ENCODE assay signal across 14 mouse cellular contexts in the genomic region with DNA sequence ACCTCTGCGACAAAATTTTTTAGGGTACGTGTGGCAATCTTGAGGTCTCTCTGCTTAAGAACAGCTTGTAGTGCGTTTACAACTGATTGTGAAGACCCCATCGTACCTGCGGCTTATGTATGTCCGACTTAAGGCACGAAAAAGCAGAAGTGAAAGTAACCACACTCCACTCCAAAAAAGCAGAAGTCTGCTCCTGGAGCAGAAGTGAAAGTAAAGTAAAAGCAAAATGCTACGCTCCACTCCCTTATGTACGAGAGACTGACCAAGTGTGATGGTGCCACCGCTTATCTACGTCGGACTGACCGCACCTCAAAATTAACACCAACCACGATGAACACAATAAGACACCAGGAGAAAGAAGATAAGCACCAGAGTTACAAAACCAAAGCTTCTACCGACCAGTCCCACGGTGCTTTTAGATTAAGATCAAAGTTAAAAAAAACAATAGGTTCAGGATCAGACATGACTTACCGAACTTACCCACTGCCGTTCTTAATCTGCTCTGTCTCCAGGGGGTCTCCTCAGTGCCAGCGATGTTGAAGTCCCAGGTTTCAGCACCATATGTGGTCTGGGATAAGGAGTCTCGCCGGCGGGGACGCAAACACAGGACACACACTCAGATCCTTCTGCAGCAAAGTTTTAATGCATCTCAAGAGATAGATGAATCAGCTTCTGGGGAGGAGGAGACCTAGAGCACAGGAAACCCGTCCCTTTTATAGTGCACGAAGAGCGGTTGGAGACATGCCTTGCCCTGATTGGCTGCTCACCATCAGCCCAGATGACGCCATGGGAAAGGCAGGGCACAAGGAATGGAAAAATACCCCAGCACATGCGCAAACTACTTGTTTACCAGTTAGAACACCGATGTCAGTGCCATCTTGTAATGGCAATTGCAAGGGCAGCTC. TPM values are rescaled to one million over a fixed set of nuclear protein-coding genes. Genes with fewer than 3 reads are reported as not detected.
DNase-seq lines count a peak whose midpoint lies in the region; TF ChIP-seq lines count a peak whose summit lies in the region.
"Had no signal": no experiment of that assay in that cellular context is flagged by ENCODE, and none has a peak within 500 bp of the region (broad histone marks: within the 10 kb centered on the region; RNA-seq: fewer than 3 reads in every experiment).

No protein-coding gene starts in this region.

- H3K79me2 ChIP-seq in MEL (ENCODE audit: control insufficient read depth, insufficient read depth, low read length, poor library complexity) = no peaks in the 10 kb centered on the region

- TF ChIP-seq EP300 in MEL (IDR thresholded peaks at IDR 0.05; ENCODE audit: low read depth in 1 of 2, low read length in 2 of 2) = peak in 1 of 2 experiments; percentile 47; a peak in 2 of 4 replicates

- no peaks in the 10 kb centered on the region for H3K9me3 ChIP-seq in MEL (replicated peaks; ENCODE audit: insufficient read depth, low read length)

- no peak for TF ChIP-seq CTCF in thymus, adult 2 months (IDR thresholded peaks at IDR 0.05; ENCODE audit: borderline replicate concordance, control insufficient read depth, extremely low read depth, insufficient read depth, low read length, poor library complexity)
- no peak for TF ChIP-seq CTCF in MEL (IDR thresholded peaks at IDR 0.05 in 2 of 3, conservative IDR thresholded peaks at IDR 0.05 in 1 of 3; ENCODE audit: control insufficient read depth in 1 of 3, insufficient read depth in 1 of 3, low read depth in 2 of 3, low read length in 3 of 3, poor library complexity in 1 of 3, severe bottlenecking in 1 of 3)
- no peak for TF ChIP-seq CTCF in cerebellum, adult 2 months (IDR thresholded peaks at IDR 0.05; ENCODE audit: borderline replicate concordance, insufficient read depth, low read depth, low read length)

- DNase-seq in thymus, adult 2 months = no peak
- no peak for DNase-seq in thymus, postnatal 25 days
- DNase-seq in MEL (ENCODE audit: low read depth, low spot score) = peak; percentile 91
- peak; percentile 62 for DNase-seq in induced T-regulatory cell, adult 2 months (ENCODE audit: low read depth)
- no peak for DNase-seq in cerebellum, adult 2 months
- DNase-seq in kidney, postnatal 36 days = no peak
- DNase-seq in gastrocnemius, postnatal 14 days = no peak
- DNase-seq: cerebellum, postnatal 36 days; kidney, adult 9 months had no signal

- TF ChIP-seq RAD21 in MEL (IDR thresholded peaks at IDR 0.05; ENCODE audit: low read depth, low read length) = no peak

- no peaks in the 10 kb centered on the region for H3K4me1 ChIP-seq in thymus, adult 2 months (replicated peaks; ENCODE audit: control insufficient read depth, insufficient read depth, low read length)
- no peaks in the 10 kb centered on the region for H3K4me1 ChIP-seq in MEL (ENCODE audit: control insufficient read depth in 1 of 2, insufficient read depth in 2 of 2, low read length in 2 of 2)
- no peaks in the 10 kb centered on the region for H3K4me1 ChIP-seq in cerebellum, adult 2 months (ENCODE audit: control insufficient read depth, insufficient read depth, low read length)
- H3K4me1 ChIP-seq: embryonic facial prominence, embryonic 13.5 days; heart, embryonic 15.5 days had no signal

- intact Hi-C loops in gastrocnemius, postnatal 14 days (cut with DNase I; ENCODE audit: low total_unique reads) = no loop called here

- no peaks in the 10 kb centered on the region for H3K27me3 ChIP-seq in thymus, adult 2 months (ENCODE audit: control insufficient read depth, insufficient read depth, low read length)
- no peaks in the 10 kb centered on the region for H3K27me3 ChIP-seq in MEL (ENCODE audit: control insufficient read depth in 1 of 2, insufficient read depth in 2 of 2, low read length in 2 of 2)
- no peaks in the 10 kb centered on the region for H3K27me3 ChIP-seq in cerebellum, adult 2 months (ENCODE audit: control insufficient read depth, insufficient read depth, low read length)
- H3K27me3 ChIP-seq: embryonic facial prominence, embryonic 13.5 days; heart, embryonic 15.5 days had no signal

- peak overlapping the region; percentile 77 for H3K27ac ChIP-seq in thymus, adult 2 months (ENCODE audit: control insufficient read depth, insufficient read depth, low read length)
- peak overlapping the region; percentile 77 for H3K27ac ChIP-seq in MEL (ENCODE audit: control insufficient read depth, low read depth, low read length)
- no peak overlapping the region for H3K27ac ChIP-seq in cerebellum, adult 2 months (ENCODE audit: insufficient read depth, low read length)
- H3K27ac ChIP-seq: embryonic facial prominence, embryonic 13.5 days; heart, embryonic 15.5 days; layer of hippocampus, adult 2 months had no signal

- TF ChIP-seq POLR2A in thymus, adult 2 months (IDR thresholded peaks at IDR 0.05; ENCODE audit: control insufficient read depth, extremely low read depth, insufficient read depth, low read length, poor library complexity) = no peak
- TF ChIP-seq POLR2A in MEL (IDR thresholded peaks at IDR 0.05; ENCODE audit: control insufficient read depth in 1 of 2, insufficient read depth in 1 of 2, low read depth in 1 of 2, low read length in 2 of 2, poor library complexity in 1 of 2) = no peak
- no peak for TF ChIP-seq POLR2A in cerebellum, adult 2 months (IDR thresholded peaks at IDR 0.05; ENCODE audit: borderline replicate concordance, insufficient read depth, low read length)

- peak overlapping the region; percentile 55 for H3K4me3 ChIP-seq in thymus, adult 2 months (ENCODE audit: control insufficient read depth, insufficient read depth, low read length)
- H3K4me3 ChIP-seq in MEL (ENCODE audit: control insufficient read depth in 1 of 2, insufficient read depth in 1 of 2, low read depth in 2 of 2, low read length in 2 of 2) = peak overlapping the region; percentile 77 to 82
- no peak overlapping the region for H3K4me3 ChIP-seq in cerebellum, adult 2 months (replicated peaks; ENCODE audit: insufficient read depth, low read depth, low read length)
- H3K4me3 ChIP-seq: embryonic facial prominence, embryonic 13.5 days; heart, embryonic 15.5 days; layer of hippocampus, adult 2 months had no signal

- H3K36me3 ChIP-seq in thymus, adult 2 months (ENCODE audit: control insufficient read depth, insufficient read depth, low read length) = no peaks in the 10 kb centered on the region
- H3K36me3 ChIP-seq in MEL (ENCODE audit: control insufficient read depth in 1 of 2, insufficient read depth in 2 of 2, low read length in 2 of 2) = no peaks in the 10 kb centered on the region
- H3K36me3 ChIP-seq: embryonic facial prominence, embryonic 13.5 days; heart, embryonic 15.5 days had no signal

- WGBS in thymus, adult 2 months = 34% methylated on average over 29 of the region's 29 CpGs
- WGBS in cerebellum, adult 2 months = 89% methylated on average over 29 of the region's 29 CpGs

- H3K9ac ChIP-seq in MEL (ENCODE audit: control insufficient read depth, low read depth, low read length, poor library complexity, severe bottlenecking) = peak overlapping the region; percentile 51; the same call in 1 of the 2 replicates
- H3K9ac ChIP-seq: embryonic facial prominence, embryonic 13.5 days; heart, embryonic 15.5 days had no signal

TF ChIP-seq in MEL, 35 proteins besides CTCF, POLR2A, EP300 and RAD21:
- TF ChIP-seq ETS1 (IDR thresholded peaks at IDR 0.05; ENCODE audit: low read depth, low read length) = peak; percentile 81
- TF ChIP-seq MXI1 (IDR thresholded peaks at IDR 0.05; ENCODE audit: low read depth, low read length) = no peak; the same call in 1 of the 2 replicates

RNA-seq across cellular contexts. Expression of gene Vmn2r97, which starts 54.5 kb away (rescaled TPM):
- polyA plus RNA-seq in thymus, adult 2 months (2012; rRNA removed) = 0.01 TPM in 1 of 2 replicates, not detected in the other
- not detected in 2 replicates for total RNA-seq in MEL (2012; rRNA removed)
- polyA plus RNA-seq in MEL (2012; ENCODE audit: insufficient read depth in 1 of 2, insufficient read length in 2 of 2, low read depth in 1 of 2, low replicate concordance in 2 of 2, missing spikeins in 1 of 2) = under 1 TPM in 1 of 2 experiments, not detected in 1; 0.15 TPM
- not detected in 2 replicates for polyA plus RNA-seq in cerebellum, adult 2 months (2012; rRNA removed)
- not detected for total RNA-seq in gastrocnemius, postnatal 14 days (2021)
- total RNA-seq: gastrocnemius, adult 18-20 months; layer of hippocampus, adult 2 months had no signal
- polyA plus RNA-seq: embryonic facial prominence, embryonic 13.5 days; heart, embryonic 15.5 days; neural tube, embryonic 11.5 days had no signal

Comparison
In these comparisons a context has a peak if more than half of its experiments do, and no peak if none do; other contexts are left out.
1. DNase-seq: peak in MEL (single experiment) and induced T-regulatory cell, adult 2 months (single experiment); none in thymus, adult 2 months (single experiment), thymus, postnatal 25 days (single experiment), cerebellum, adult 2 months (0 of 2), kidney, postnatal 36 days (0 of 2) and gastrocnemius, postnatal 14 days (single experiment).